Mouse (Mus musculus) ovary, adult 10 weeks (tissue): Measurements from ENCODE around the gene Neurod4. TPM values are rescaled to one million over a fixed set of nuclear protein-coding genes. Genes with fewer than 3 reads are reported as not detected.

Experiments
- polyA plus RNA-seq: library from polyadenylated mRNA; stranded (reverse); fragments of 350-450 nt; fragmentation: Illumina TruSeq; extraction: RNeasy Lipid Tissue Mini Kit (QIAGEN cat#74804); gene quantifications from one replicate; pipeline ENCODE4 v1.2.3, GENCODE M21; 2014

Gene Neurod4
- polyA plus RNA-seq = not detected

DNA sequence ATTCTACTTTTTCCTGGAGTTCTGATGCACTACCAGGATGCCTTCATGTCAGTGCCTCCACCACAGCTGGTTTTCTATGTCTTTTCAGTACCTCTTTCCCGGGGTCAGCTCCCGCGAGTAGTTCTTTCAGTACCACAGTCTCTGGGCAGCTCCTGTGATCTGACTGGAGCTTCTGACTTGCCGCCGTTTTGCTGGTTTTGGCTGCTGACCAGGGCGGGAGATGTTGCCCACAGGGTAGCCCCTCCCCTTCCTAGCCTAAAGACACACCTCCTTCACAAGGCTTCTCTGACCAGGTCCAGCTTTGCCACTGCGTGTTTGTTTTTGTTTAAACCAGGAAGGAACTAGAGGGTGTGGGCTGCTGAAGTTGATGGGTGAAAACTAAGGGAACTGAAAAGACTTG lies at the start of gene Neurod4:
Neurod4 (minus strand) TSS at position 175 of the 400 bp plus-strand sequence.

GRCm38 (mm10) chr10:130322637-130323036 lies 42.6 kb upstream of the Neurod4 start, which contains the start of gene Tespa1:
Tespa1 (plus strand) TSS chr10:130322870.

Other genes with a start within 250 kb of the Neurod4 start
- gene Olfr821, start 249.9 kb downstream of the Neurod4 start, polyA plus RNA-seq = not detected
- not detected for gene Olfr822, start 209.0 kb downstream of the Neurod4 start, polyA plus RNA-seq
- gene Olfr823, start 164.9 kb downstream of the Neurod4 start, polyA plus RNA-seq = 0.57 TPM
- gene Olfr824, start 150.2 kb downstream of the Neurod4 start, polyA plus RNA-seq = 0.57 TPM
- not detected for gene Olfr825, start 113.5 kb downstream of the Neurod4 start, polyA plus RNA-seq
- not detected for gene Olfr826, start 96.1 kb downstream of the Neurod4 start, polyA plus RNA-seq
- not detected for gene Olfr827, start 65.8 kb downstream of the Neurod4 start, polyA plus RNA-seq
- gene Tespa1, start 42.6 kb upstream of the Neurod4 start, polyA plus RNA-seq = 0.63 TPM
- gene Vmn2r84, start 114.1 kb upstream of the Neurod4 start, polyA plus RNA-seq = not detected
- gene Vmn2r85, start 149.5 kb upstream of the Neurod4 start, polyA plus RNA-seq = not detected
- not detected for gene Vmn2r86, start 175.8 kb upstream of the Neurod4 start, polyA plus RNA-seq
- gene Vmn2r87, start 217.2 kb upstream of the Neurod4 start, polyA plus RNA-seq = not detected